21 mouse cellular contexts compared by ENCODE assay signal in genomic region chr2:30990221-30990620, GRCm38 (mm10). TPM values are rescaled to one million over a fixed set of nuclear protein-coding genes. Genes with fewer than 3 reads are reported as not detected.
A peak's percentile ranks its signal among the peaks of the same experiment; 100 is the strongest.
DNase-seq lines count a peak whose midpoint lies in the region; ATAC-seq lines count a peak whose summit lies in the region.
"Had no signal": no experiment of that assay in that cellular context is flagged by ENCODE, and none has a peak within 500 bp of the region (broad histone marks: within the 10 kb centered on the region; RNA-seq: fewer than 3 reads in every experiment).

No protein-coding gene starts in this region.

- ATAC-seq in CD4-positive, CD25-positive, alpha-beta regulatory T cell, adult 4 months: no peak
- ATAC-seq: forebrain, embryonic 14.5 days; forebrain, postnatal 0 days; hindbrain, postnatal 0 days; inflammation-experienced regulatory T-cells, adult 6 months; intestine, embryonic 16.5 days had no signal

- peak; percentile 39 for DNase-seq in R1 (ENCODE audit: low read depth, low spot score)
- peak; percentile 81 for DNase-seq in adrenal gland, adult 2 months
- peak; percentile 77 for DNase-seq in adrenal gland, postnatal 14 days
- DNase-seq in yolk sac, embryonic 10.5 days (ENCODE audit: low spot score): peak; percentile 20
- DNase-seq in cerebellum, adult 11-12 months: no peak
- no peak for DNase-seq in frontal cortex, adult 2 months (ENCODE audit: extremely low spot score in 1 of 2, low spot score in 1 of 2)
- DNase-seq: cerebellum, adult 18-20 months; cerebellum, adult 9-10 months; cerebellum, postnatal 14 days; forebrain, postnatal 0 days; gastrocnemius, postnatal 25 days; heart, adult 18-20 months; heart, postnatal 10 days; heart, postnatal 36 days; kidney, adult 18-20 months; kidney, adult 9 months had no signal

RNA-seq across cellular contexts. Expression of gene Usp20, which starts 8.1 kb away (rescaled TPM):
- total RNA-seq in adrenal gland, adult 2 months (2021): 10 to 100 TPM; 24.2 to 38.1 TPM
- polyA plus RNA-seq in adrenal gland, adult 2 months (2012; rRNA removed): 21.1 and 32.9 TPM in 2 replicates
- total RNA-seq in adrenal gland, postnatal 14 days (2021): 17.4 and 23.5 TPM in 2 replicates
- polyA plus RNA-seq in CD4-positive, CD25-positive, alpha-beta regulatory T cell, adult 4 months (2017; shearing (Covaris generic)): 10 to 100 TPM; 11.0 to 25.8 TPM
- polyA plus RNA-seq in frontal cortex, adult 2 months (2012; rRNA removed): 43.4 and 48.1 TPM in 2 replicates

RNA-seq across cellular contexts. Expression of gene BC005624, which starts 8.2 kb away (rescaled TPM):
- total RNA-seq in adrenal gland, adult 2 months (2021): 10 to 100 TPM; 45.3 to 50.7 TPM
- 5.6 and 7.8 TPM in 2 replicates for polyA plus RNA-seq in adrenal gland, adult 2 months (2012; rRNA removed)
- 33.0 and 37.0 TPM in 2 replicates for total RNA-seq in adrenal gland, postnatal 14 days (2021)
- polyA plus RNA-seq in CD4-positive, CD25-positive, alpha-beta regulatory T cell, adult 4 months (2017; shearing (Covaris generic)): 100 to 1,000 TPM in 1 of 2 experiments, 10 to 100 TPM in 1; 86.1 to 107 TPM
- polyA plus RNA-seq in frontal cortex, adult 2 months (2012; rRNA removed): 114 and 118 TPM in 2 replicates

RNA-seq across cellular contexts. Expression of gene Tor1a, which starts 22.5 kb away (rescaled TPM):
- 10 to 100 TPM; 33.5 to 37.5 TPM for total RNA-seq in adrenal gland, adult 2 months (2021)
- polyA plus RNA-seq in adrenal gland, adult 2 months (2012; rRNA removed): 57.0 and 60.9 TPM in 2 replicates
- total RNA-seq in adrenal gland, postnatal 14 days (2021): 33.5 and 42.5 TPM in 2 replicates
- polyA plus RNA-seq in CD4-positive, CD25-positive, alpha-beta regulatory T cell, adult 4 months (2017; shearing (Covaris generic)): 10 to 100 TPM; 66.2 to 86.1 TPM
- 45.7 and 53.9 TPM in 2 replicates for polyA plus RNA-seq in frontal cortex, adult 2 months (2012; rRNA removed)

RNA-seq across cellular contexts. Expression of gene Tor1b, which starts 37.5 kb away (rescaled TPM):
- 10 to 100 TPM; 49.6 to 51.2 TPM for total RNA-seq in adrenal gland, adult 2 months (2021)
- polyA plus RNA-seq in adrenal gland, adult 2 months (2012; rRNA removed): 61.7 and 81.7 TPM in 2 replicates
- total RNA-seq in adrenal gland, postnatal 14 days (2021): 40.7 and 41.9 TPM in 2 replicates
- polyA plus RNA-seq in CD4-positive, CD25-positive, alpha-beta regulatory T cell, adult 4 months (2017; shearing (Covaris generic)): 10 to 100 TPM; 24.5 to 25.6 TPM
- 30.6 and 33.6 TPM in 2 replicates for polyA plus RNA-seq in frontal cortex, adult 2 months (2012; rRNA removed)

Comparison
In these comparisons a context has a peak if more than half of its experiments do, and no peak if none do; other contexts are left out.
1. DNase-seq: peak in R1 (single experiment), adrenal gland, adult 2 months (single experiment), adrenal gland, postnatal 14 days (single experiment) and yolk sac, embryonic 10.5 days (single experiment); none in cerebellum, adult 11-12 months (single experiment) and frontal cortex, adult 2 months (0 of 2).